Mouse (Mus musculus) yolk sac, embryonic 10.5 days (tissue): Measurements from ENCODE around the gene Asap3.

Experiments
- DNase-seq: peaks from one replicate; pipeline ENCODE4 v3.0.0-alpha.2; 2017; ENCODE audit warnings: low spot score

Gene Asap3

GRCm38 (mm10) chr4:136181367-136181766, 24.8 kb upstream of the Asap3 start:
- no peak for DNase-seq

GRCm38 (mm10) chr4:136185375-136185774, 20.8 kb upstream of the Asap3 start:
- no peak for DNase-seq

GRCm38 (mm10) chr4:136186315-136186714, 19.9 kb upstream of the Asap3 start:
- no peak for DNase-seq

GRCm38 (mm10) chr4:136186739-136187472, 19.3 kb upstream of the Asap3 start:
- DNase-seq: no peak

- DNase-seq: no peak
Measured at GRCm38 (mm10) chr4:136188973-136189737, 17.0 kb upstream of the Asap3 start.

GRCm38 (mm10) chr4:136189912-136190311, 16.3 kb upstream of the Asap3 start:
- DNase-seq: no peak

GRCm38 (mm10) chr4:136193571-136193970, 12.6 kb upstream of the Asap3 start:
- DNase-seq: no peak

- DNase-seq: no peak
Measured at GRCm38 (mm10) chr4:136195029-136195428, 11.1 kb upstream of the Asap3 start.

GRCm38 (mm10) chr4:136195629-136196028, 10.5 kb upstream of the Asap3 start:
- DNase-seq: no peak

GRCm38 (mm10) chr4:136196201-136196600, 10.0 kb upstream of the Asap3 start:
- DNase-seq: no peak

- no peak for DNase-seq
Measured at GRCm38 (mm10) chr4:136198846-136199245, 7.3 kb upstream of the Asap3 start.

- no peak for DNase-seq
Measured at GRCm38 (mm10) chr4:136199562-136200292, 6.4 kb upstream of the Asap3 start.

- peak; percentile 68 for DNase-seq
Measured at GRCm38 (mm10) chr4:136202509-136202908, 3.7 kb upstream of the Asap3 start.

GRCm38 (mm10) chr4:136204775-136205174, 1.4 kb upstream of the Asap3 start:
- DNase-seq: no peak

GRCm38 (mm10) chr4:136206943-136207342, 778 bp downstream of the Asap3 start:
- no peak for DNase-seq

GRCm38 (mm10) chr4:136210931-136211330, 4.8 kb downstream of the Asap3 start:
- DNase-seq: no peak

- DNase-seq: peak; percentile 76
Measured at GRCm38 (mm10) chr4:136213629-136214028, 7.5 kb downstream of the Asap3 start.

- peak; percentile 65 for DNase-seq
Measured at GRCm38 (mm10) chr4:136214828-136215227, 8.7 kb downstream of the Asap3 start.

GRCm38 (mm10) chr4:136215576-136215975, 9.4 kb downstream of the Asap3 start:
- no peak for DNase-seq

- DNase-seq: no peak
Measured at GRCm38 (mm10) chr4:136217063-136217462, 10.9 kb downstream of the Asap3 start.

GRCm38 (mm10) chr4:136218595-136219214, 12.5 kb downstream of the Asap3 start:
- no peak for DNase-seq

- no peak for DNase-seq
Measured at GRCm38 (mm10) chr4:136220133-136220775, 14.1 kb downstream of the Asap3 start.
